Mouse (Mus musculus) liver, embryonic 14.5 days (tissue): ENCODE measurements around the gene Ccdc12.

Source experiments
- CTCF ChIP-seq: IDR thresholded peaks from 2 replicates; pipeline ENCODE4 v1.5.1; 2016; ENCODE audit warnings: antibody characterized with exemption, low read depth, control low read depth
- EP300 ChIP-seq: IDR thresholded peaks from 2 replicates; pipeline ENCODE4 v1.6.1; 2016; ENCODE audit warnings: antibody characterized with exemption, low read depth

GRCm38 (mm10) chr9:110623416-110624195 is 32.7 kb upstream of the Ccdc12 start:
- TF ChIP-seq CTCF (no peak), EP300 (no peak)
